Mouse (Mus musculus): ENCODE measurements around the gene Ntn3. TPM values are rescaled to one million over a fixed set of nuclear protein-coding genes. Genes with fewer than 3 reads are reported as not detected.

Gene Ntn3
- polyA plus RNA-seq, 1 experiment, result 4.1 TPM

- no peak for TF ChIP-seq POLR2A (IDR thresholded peaks at IDR 0.05; ENCODE audit: low read depth, low read length)
- no peak for TF ChIP-seq CTCF (IDR thresholded peaks at IDR 0.05; ENCODE audit: borderline replicate concordance, insufficient read depth, low read length)
- Histone ChIP-seq H3K4me3 (ENCODE audit: insufficient read depth, low read length) (no peak overlapping the region), H3K27ac (ENCODE audit: insufficient read depth, low read length) (no peak overlapping the region), H3K4me1 (ENCODE audit: control insufficient read depth, insufficient read depth, low read length) (no peaks in the 10 kb centered on the region)
These were observed 27.1 kb upstream of the Ntn3 start for GRCm38 (mm10) chr17:24236479-24236878.

- Histone ChIP-seq H3K27ac (ENCODE audit: insufficient read depth, low read length) (no peak overlapping the region), H3K4me1 (ENCODE audit: control insufficient read depth, insufficient read depth, low read length) (no peaks in the 10 kb centered on the region), H3K4me3 (ENCODE audit: insufficient read depth, low read length) (no peak overlapping the region)
- TF ChIP-seq POLR2A (IDR thresholded peaks at IDR 0.05; ENCODE audit: low read depth, low read length) (no peak), CTCF (IDR thresholded peaks at IDR 0.05; ENCODE audit: borderline replicate concordance, insufficient read depth, low read length) (no peak)
These were observed 18.6 kb upstream of the Ntn3 start for GRCm38 (mm10) chr17:24227941-24228340.

GRCm38 (mm10) chr17:24226721-24227120 is 17.4 kb upstream of the Ntn3 start:
- Histone ChIP-seq H3K27ac (ENCODE audit: insufficient read depth, low read length) (no peak overlapping the region), H3K4me1 (ENCODE audit: control insufficient read depth, insufficient read depth, low read length) (no peaks in the 10 kb centered on the region), H3K4me3 (ENCODE audit: insufficient read depth, low read length) (no peak overlapping the region)
- TF ChIP-seq POLR2A (IDR thresholded peaks at IDR 0.05; ENCODE audit: low read depth, low read length) (no peak), CTCF (IDR thresholded peaks at IDR 0.05; ENCODE audit: borderline replicate concordance, insufficient read depth, low read length) (no peak)

- H3K27ac ChIP-seq (ENCODE audit: insufficient read depth, low read length), result no peak overlapping the region
- H3K4me1 ChIP-seq (ENCODE audit: control insufficient read depth, insufficient read depth, low read length), result no peaks in the 10 kb centered on the region
- H3K4me3 ChIP-seq (ENCODE audit: insufficient read depth, low read length), result no peak overlapping the region
- TF ChIP-seq CTCF (IDR thresholded peaks at IDR 0.05; ENCODE audit: borderline replicate concordance, insufficient read depth, low read length) (no peak), POLR2A (IDR thresholded peaks at IDR 0.05; ENCODE audit: low read depth, low read length) (no peak)
These were observed 16.5 kb upstream of the Ntn3 start for GRCm38 (mm10) chr17:24225851-24226250.

- peaks cover under 1% of the 10 kb centered on the region; the same call in 1 of the 2 replicates for H3K4me1 ChIP-seq (ENCODE audit: control insufficient read depth, insufficient read depth, low read length)
- TF ChIP-seq CTCF (IDR thresholded peaks at IDR 0.05; ENCODE audit: borderline replicate concordance, insufficient read depth, low read length) (no peak), POLR2A (IDR thresholded peaks at IDR 0.05; ENCODE audit: low read depth, low read length) (no peak)
- H3K27ac ChIP-seq (ENCODE audit: insufficient read depth, low read length), result no peak overlapping the region
- no peak overlapping the region for H3K4me3 ChIP-seq (ENCODE audit: insufficient read depth, low read length)
These were observed 15.4 kb upstream of the Ntn3 start for GRCm38 (mm10) chr17:24224741-24225140.

- TF ChIP-seq CTCF (IDR thresholded peaks at IDR 0.05; ENCODE audit: borderline replicate concordance, insufficient read depth, low read length), result no peak
- no peak for TF ChIP-seq POLR2A (IDR thresholded peaks at IDR 0.05; ENCODE audit: low read depth, low read length)
- Histone ChIP-seq H3K4me3 (ENCODE audit: insufficient read depth, low read length) (no peak overlapping the region), H3K4me1 (ENCODE audit: control insufficient read depth, insufficient read depth, low read length) (peaks cover 3% of the 10 kb centered on the region; the same call in 1 of the 2 replicates), H3K27ac (ENCODE audit: insufficient read depth, low read length) (no peak overlapping the region)
These were observed 14.2 kb upstream of the Ntn3 start for GRCm38 (mm10) chr17:24223513-24223912.

GRCm38 (mm10) chr17:24222653-24223052 is 13.3 kb upstream of the Ntn3 start:
- no peak overlapping the region for H3K4me3 ChIP-seq (ENCODE audit: insufficient read depth, low read length)
- no peak for TF ChIP-seq CTCF (IDR thresholded peaks at IDR 0.05; ENCODE audit: borderline replicate concordance, insufficient read depth, low read length)
- TF ChIP-seq POLR2A (IDR thresholded peaks at IDR 0.05; ENCODE audit: low read depth, low read length), result no peak
- no peak overlapping the region for H3K27ac ChIP-seq (ENCODE audit: insufficient read depth, low read length)
- peaks cover 3% of the 10 kb centered on the region; the same call in 1 of the 2 replicates for H3K4me1 ChIP-seq (ENCODE audit: control insufficient read depth, insufficient read depth, low read length)

- Histone ChIP-seq H3K4me1 (ENCODE audit: control insufficient read depth, insufficient read depth, low read length) (peaks cover 3% of the 10 kb centered on the region; the same call in 1 of the 2 replicates), H3K4me3 (ENCODE audit: insufficient read depth, low read length) (peak within 1 kb of the TSS; percentile 85), H3K27ac (ENCODE audit: insufficient read depth, low read length) (peak within 1 kb of the TSS; percentile 61)
- peak; percentile 59 for TF ChIP-seq POLR2A (IDR thresholded peaks at IDR 0.05; ENCODE audit: low read depth, low read length)
- TF ChIP-seq CTCF (IDR thresholded peaks at IDR 0.05; ENCODE audit: borderline replicate concordance, insufficient read depth, low read length), result no peak
These were observed 11.4 kb upstream of the Ntn3 start, which contains the start of gene Tedc2 for GRCm38 (mm10) chr17:24220435-24221411. Tedc2 (minus strand) TSS chr17:24220851.

GRCm38 (mm10) chr17:24216836-24217235 is 7.5 kb upstream of the Ntn3 start:
- Histone ChIP-seq H3K4me3 (ENCODE audit: insufficient read depth, low read length) (no peak overlapping the region), H3K4me1 (ENCODE audit: control insufficient read depth, insufficient read depth, low read length) (peaks cover 3% of the 10 kb centered on the region; the same call in 1 of the 2 replicates), H3K27ac (ENCODE audit: insufficient read depth, low read length) (no peak overlapping the region)
- TF ChIP-seq CTCF (IDR thresholded peaks at IDR 0.05; ENCODE audit: borderline replicate concordance, insufficient read depth, low read length) (no peak), POLR2A (IDR thresholded peaks at IDR 0.05; ENCODE audit: low read depth, low read length) (no peak)

- H3K4me1 ChIP-seq (ENCODE audit: control insufficient read depth, insufficient read depth, low read length), result 0 out of 2 replicates have a peak, but pooled peaks cover 5% of the 10 kb centered on the region
- H3K27ac ChIP-seq (ENCODE audit: insufficient read depth, low read length), result no peak overlapping the region
- no peak overlapping the region for H3K4me3 ChIP-seq (ENCODE audit: insufficient read depth, low read length)
- TF ChIP-seq POLR2A (IDR thresholded peaks at IDR 0.05; ENCODE audit: low read depth, low read length) (no peak), CTCF (IDR thresholded peaks at IDR 0.05; ENCODE audit: borderline replicate concordance, insufficient read depth, low read length) (no peak)
These were observed 3.9 kb upstream of the Ntn3 start for GRCm38 (mm10) chr17:24213186-24213585.
